Comparison of ENCODE assay signal across 15 mouse cellular contexts in genomic region chr5:23900190-23900589, GRCm38 (mm10). TPM values are rescaled to one million over a fixed set of nuclear protein-coding genes. Genes with fewer than 3 reads are reported as not detected.
DNase-seq lines count a peak whose midpoint lies in the region.
"Had no signal": no experiment of that assay in that cellular context is flagged by ENCODE, and none has a peak within 500 bp of the region (broad histone marks: within the 10 kb centered on the region; RNA-seq: fewer than 3 reads in every experiment).

No protein-coding gene starts in this region.

- peak; percentile 21 for DNase-seq in heart, adult 11 months
- no peak for DNase-seq in heart, postnatal 14 days
- DNase-seq in NIH3T3 (ENCODE audit: low read depth) (peak; percentile 53), adipocyte (ENCODE audit: low spot score) (no peak)
- DNase-seq in fibroblast of lung, adult 2 months (ENCODE audit: low read depth) = peak; percentile 27
- DNase-seq in lung, postnatal 36 days = no peak
- DNase-seq: adrenal gland, adult 8-10 months; adrenal gland, postnatal 14 days; adrenal gland, postnatal 36 days; B cell, adult 2 months; cerebellum, adult 11 months; cerebellum, adult 2 months; cerebellum, adult 9-10 months; cerebellum, postnatal 10 days; cerebellum, postnatal 25 days had no signal

- intact Hi-C loops in heart, postnatal 14 days (cut with DNase I) = no loop called here

RNA-seq across cellular contexts. Expression of gene Tomm7, which starts 56.2 kb away (rescaled TPM):
- total RNA-seq in heart, postnatal 14 days (2021) = 100 to 1,000 TPM in 1 of 2 experiments, 10 to 100 TPM in 1; 96.8 to 105 TPM

Comparison
In these comparisons a context has a peak if more than half of its experiments do, and no peak if none do; other contexts are left out.
1. DNase-seq: peak in heart, adult 11 months (single experiment), NIH3T3 (single experiment) and fibroblast of lung, adult 2 months (single experiment); none in heart, postnatal 14 days (0 of 2), adipocyte (single experiment) and lung, postnatal 36 days (single experiment).